Mouse (Mus musculus) midbrain, embryonic 16.5 days (tissue): ENCODE results near the gene Kif19a. TPM values are rescaled to one million over a fixed set of nuclear protein-coding genes. Genes with fewer than 3 reads are reported as not detected.

Experiments
- ATAC-seq: fragments of 200-750 bp; cut with Nextera tagmentation; 2 replicates; pipeline ENCODE4 v1.8.0; 2017; ENCODE audit warnings: moderate TSS enrichment
- H3K27ac ChIP-seq: fragments of 300-500 bp; sonication (generic); 2 replicates; pipeline ENCODE4 v1.5.1; 2014; ENCODE audit warnings: mild to moderate bottlenecking, low read length, mixed read lengths
- H3K27me3 ChIP-seq: fragments of 300-500 bp; sonication (generic); 2 replicates; pipeline ENCODE4 v1.6.1; 2014; ENCODE audit warnings: low read depth, low read length, mixed read lengths; ENCODE audit not compliant: control insufficient read depth, insufficient read depth
- H3K36me3 ChIP-seq: fragments of 300-500 bp; sonication (generic); 2 replicates; pipeline ENCODE4 v1.6.1; 2014; ENCODE audit warnings: mild to moderate bottlenecking, low read length, moderate library complexity, mixed read lengths; ENCODE audit not compliant: control insufficient read depth, insufficient read depth
- H3K4me1 ChIP-seq: fragments of 300-500 bp; sonication (generic); 2 replicates; pipeline ENCODE4 v1.6.1; 2014; ENCODE audit warnings: mild to moderate bottlenecking, low read length, mixed read lengths; ENCODE audit not compliant: control insufficient read depth, insufficient read depth
- H3K4me2 ChIP-seq: fragments of 300-500 bp; sonication (generic); 2 replicates; pipeline ENCODE4 v1.6.1; 2014; ENCODE audit warnings: mild to moderate bottlenecking, low read length, mixed read lengths
- H3K4me3 ChIP-seq: fragments of 300-500 bp; sonication (generic); 2 replicates; pipeline ENCODE4 v1.5.1; 2014; ENCODE audit warnings: low read depth, mild to moderate bottlenecking, low read length, moderate library complexity, mixed read lengths
- H3K9ac ChIP-seq: fragments of 300-500 bp; sonication (generic); 2 replicates; pipeline ENCODE4 v1.6.1; 2014; ENCODE audit warnings: low read depth, low read length, mixed read lengths
- H3K9me3 ChIP-seq: fragments of 300-500 bp; sonication (generic); replicated peaks from 2 replicates; pipeline ENCODE4 v1.6.1; 2014; ENCODE audit warnings: mild to moderate bottlenecking, low read length, mixed read lengths; ENCODE audit not compliant: control insufficient read depth, poor library complexity, severe bottlenecking
- WGBS: fragments of 180-500 bp; shearing (Covaris S2); extraction: QIAGEN DNeasy Blood & Tissue Kit; methylation state at CpG from one replicate; pipeline ENCODE4 v1.1.7; 2014; 5-methylcytosine and 5-hydroxymethylcytosine counted together
- polyA plus RNA-seq: library from polyadenylated mRNA; unstranded; fragments of >200 nt; fragmentation: Nextera tagmentation; extraction: Ambion mirVana; gene quantifications from 2 replicates; pipeline ENCODE4 v1.2.1, GENCODE M21; 2015

Gene Kif19a
- polyA plus RNA-seq, 1 experiment from 2014 or later, result 0.67 TPM

DNA sequence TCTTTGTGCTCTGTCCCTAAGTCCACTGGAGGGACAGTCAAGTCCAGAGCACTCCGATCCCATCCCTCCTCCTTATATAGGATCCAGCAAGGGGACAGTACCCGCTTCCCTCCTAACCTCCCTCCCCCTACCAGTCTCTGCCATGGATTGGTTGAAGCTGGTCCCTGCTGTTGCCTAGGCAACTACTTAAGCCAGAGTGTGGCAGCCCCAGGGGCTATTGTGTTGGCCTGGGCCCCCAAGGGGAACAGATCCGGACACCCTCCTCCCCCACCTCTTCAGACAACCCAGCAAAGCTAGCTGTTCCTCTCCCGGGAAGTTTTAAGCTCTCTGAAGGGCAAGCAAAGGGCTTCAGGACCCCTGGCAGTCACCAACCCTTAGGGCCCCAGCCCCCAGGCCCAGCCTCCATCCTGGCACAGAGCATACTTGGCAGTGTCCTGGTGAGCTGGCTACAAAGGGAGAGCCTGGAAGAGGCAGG lies 30.7 kb downstream of the Kif19a start, which contains the start of gene Btbd17:
TSS of gene Btbd17 (minus strand) at position 98 of the 475 bp plus-strand sequence.
- 2% methylated on average over 4 of the region's 4 CpGs for WGBS
- H3K4me3 ChIP-seq, result peak within 1 kb of the TSS; percentile 39
- no peaks in the 10 kb centered on the region for H3K9me3 ChIP-seq
- peak within 1 kb of the TSS; percentile 92 for H3K4me2 ChIP-seq
- peak within 1 kb of the TSS; percentile 65 for H3K9ac ChIP-seq
- peaks cover 41% of the 10 kb centered on the region for H3K4me1 ChIP-seq
- peak; percentile 82 for ATAC-seq
- H3K27me3 ChIP-seq, result no peaks in the 10 kb centered on the region
- no peaks in the 10 kb centered on the region for H3K36me3 ChIP-seq
- H3K27ac ChIP-seq, result peak within 1 kb of the TSS; percentile 91

DNA sequence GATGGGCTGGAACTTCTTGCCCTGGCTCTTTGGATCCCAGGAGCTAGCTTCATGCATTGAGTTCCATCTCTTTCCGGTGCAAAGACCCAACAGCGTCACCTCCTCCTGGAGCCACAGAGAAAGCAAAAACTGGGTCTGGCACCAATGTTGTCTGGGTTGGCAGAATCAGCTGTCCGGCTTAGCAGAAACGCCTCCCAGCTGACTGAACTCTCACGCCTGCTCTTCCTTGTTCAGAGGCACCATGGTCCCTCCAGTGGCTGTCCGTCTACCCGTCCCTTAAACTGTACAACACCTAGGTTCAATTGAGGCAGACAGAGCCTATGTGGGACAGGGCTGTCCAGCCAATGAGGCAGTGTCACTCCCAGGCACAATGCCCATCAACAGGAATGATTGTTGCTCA lies 32.0 kb downstream of the Kif19a start:
- Histone ChIP-seq H3K27ac (no peak overlapping the region), H3K36me3 (no peaks in the 10 kb centered on the region), H3K4me3 (no peak overlapping the region), H3K4me1 (peaks cover 38% of the 10 kb centered on the region), H3K4me2 (no peak overlapping the region), H3K9ac (no peak overlapping the region), H3K9me3 (no peaks in the 10 kb centered on the region), H3K27me3 (no peaks in the 10 kb centered on the region)
- WGBS, result 94% methylated on average over 7 of the region's 7 CpGs
- no peak for ATAC-seq

DNA sequence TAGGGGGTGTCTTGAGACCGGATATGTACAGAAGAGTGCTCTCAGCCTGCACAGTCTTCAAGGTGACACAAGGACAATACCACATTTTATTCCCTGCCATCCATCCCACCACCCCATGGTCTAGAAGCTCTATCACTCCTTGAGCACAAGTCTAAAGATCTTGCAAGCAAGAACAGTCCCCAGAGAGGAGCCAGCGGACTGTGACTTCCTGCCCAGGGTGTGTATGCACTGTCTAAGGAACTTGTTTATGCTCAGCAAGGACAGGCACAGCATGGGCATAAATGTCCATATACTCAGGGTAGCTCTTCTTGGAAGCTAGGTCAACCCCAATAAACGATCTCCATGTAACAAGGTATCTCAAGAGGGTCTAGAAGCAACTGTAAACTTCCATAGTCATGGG lies 32.8 kb downstream of the Kif19a start:
- H3K4me1 ChIP-seq, result peaks cover 36% of the 10 kb centered on the region
- H3K9ac ChIP-seq, result no peak overlapping the region
- no peak overlapping the region for H3K4me3 ChIP-seq
- H3K27ac ChIP-seq, result no peak overlapping the region
- WGBS, result 92% methylated on average over 3 of the region's 3 CpGs
- no peak overlapping the region for H3K4me2 ChIP-seq
- H3K9me3 ChIP-seq, result no peaks in the 10 kb centered on the region
- no peak for ATAC-seq
- no peaks in the 10 kb centered on the region for H3K27me3 ChIP-seq
- H3K36me3 ChIP-seq, result no peaks in the 10 kb centered on the region

DNA sequence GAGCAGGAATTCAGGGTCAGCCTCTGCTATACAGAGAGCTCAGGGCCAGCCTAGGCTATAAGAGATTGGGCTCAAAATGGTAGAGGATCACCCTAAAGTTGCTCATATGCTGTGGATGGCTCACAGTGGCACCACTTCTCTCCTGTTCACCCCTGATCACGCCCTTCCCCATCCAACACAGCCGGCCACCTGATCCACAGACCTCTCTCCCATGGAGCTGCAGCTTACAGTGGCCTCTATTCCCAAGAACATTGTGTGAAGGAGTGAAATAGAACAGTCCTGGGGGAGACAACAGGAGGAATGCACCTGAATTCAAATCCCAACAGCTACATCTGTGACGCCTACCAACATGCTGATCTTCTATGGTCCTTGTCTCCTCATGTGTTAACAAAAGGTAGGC lies 33.4 kb downstream of the Kif19a start, which contains the start of gene Gpr142:
TSS of gene Gpr142 (plus strand) at position 301 of the 400 bp plus-strand sequence.
- Histone ChIP-seq H3K4me3 (no peak within 1 kb of the TSS), H3K4me1 (peaks cover 31% of the 10 kb centered on the region), H3K4me2 (no peak within 1 kb of the TSS), H3K36me3 (no peaks in the 10 kb centered on the region), H3K9me3 (no peaks in the 10 kb centered on the region), H3K9ac (no peak within 1 kb of the TSS), H3K27ac (no peak within 1 kb of the TSS), H3K27me3 (no peaks in the 10 kb centered on the region)
- ATAC-seq, result no peak
- WGBS, result 97% methylated on average over 3 of the region's 3 CpGs

DNA sequence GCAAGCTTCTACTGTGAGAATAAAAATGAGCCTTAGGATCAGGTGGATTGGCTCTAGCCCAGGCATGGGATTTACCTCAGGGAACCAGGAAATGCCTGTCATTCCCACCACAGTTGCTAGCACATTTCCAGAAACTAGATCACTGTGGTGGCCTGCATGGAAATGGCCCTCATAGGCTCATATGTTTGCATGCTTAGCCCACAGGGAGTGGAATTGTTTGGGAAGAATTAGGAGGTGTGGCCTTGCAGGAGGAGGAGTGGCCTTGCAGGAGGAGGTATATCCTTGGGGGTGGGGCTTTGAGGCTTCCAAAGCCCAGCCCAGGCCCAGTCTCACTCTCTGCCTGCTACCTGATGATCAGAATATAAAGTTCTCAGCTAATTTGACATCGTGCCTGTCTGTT lies 36.7 kb downstream of the Kif19a start:
- Histone ChIP-seq H3K9me3 (no peaks in the 10 kb centered on the region), H3K4me3 (no peak overlapping the region), H3K4me2 (no peak overlapping the region), H3K36me3 (no peaks in the 10 kb centered on the region), H3K27ac (no peak overlapping the region), H3K27me3 (no peaks in the 10 kb centered on the region), H3K9ac (no peak overlapping the region), H3K4me1 (peaks cover 7% of the 10 kb centered on the region)
- no peak for ATAC-seq
- 95% methylated on average over 1 of the region's 1 CpGs for WGBS

DNA sequence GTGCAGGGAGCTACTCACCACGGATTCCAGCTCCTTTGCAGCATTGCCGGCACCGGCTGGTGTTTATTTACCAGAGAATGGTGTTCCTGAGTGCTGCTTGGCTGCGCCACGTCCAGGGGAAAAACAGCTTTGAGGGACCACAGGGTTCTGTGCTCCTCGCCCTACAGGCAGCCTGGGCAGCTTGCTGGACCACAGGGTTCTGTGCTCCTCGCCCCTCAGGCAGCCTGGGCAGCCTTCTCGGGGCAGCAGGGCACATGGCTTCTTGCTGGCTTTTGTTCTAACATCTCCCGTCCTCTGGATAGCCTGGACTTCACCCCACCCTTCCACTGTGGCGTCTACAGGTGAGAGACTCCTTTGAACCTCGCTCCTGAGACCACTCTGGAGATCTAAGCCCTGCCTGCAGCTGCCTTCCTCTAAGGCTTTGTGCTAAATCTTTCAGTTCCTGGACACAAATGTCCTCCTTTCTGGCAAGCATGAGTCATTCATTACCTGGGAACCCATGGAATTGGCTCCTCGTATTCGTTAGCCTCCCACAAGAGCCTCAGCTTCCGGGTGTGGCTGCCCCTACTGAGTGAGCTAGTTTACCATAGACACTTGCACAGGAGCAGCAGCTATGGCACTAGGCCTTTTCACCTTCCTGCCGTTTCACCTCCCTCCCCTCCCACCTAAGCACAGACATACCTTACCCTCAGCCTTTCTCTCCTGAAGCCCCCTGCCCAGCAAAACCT lies 37.5 kb downstream of the Kif19a start:
- 70% methylated on average over 15 of the region's 15 CpGs for WGBS
- ATAC-seq, result no peak
- no peak overlapping the region for H3K4me3 ChIP-seq
- no peaks in the 10 kb centered on the region for H3K36me3 ChIP-seq
- H3K4me2 ChIP-seq, result no peak overlapping the region
- H3K27me3 ChIP-seq, result no peaks in the 10 kb centered on the region
- H3K9me3 ChIP-seq, result no peaks in the 10 kb centered on the region
- peaks cover 7% of the 10 kb centered on the region for H3K4me1 ChIP-seq
- no peak overlapping the region for H3K27ac ChIP-seq
- 0 out of 2 replicates have a peak overlapping the region, but pooled peaks have one; percentile 3 for H3K9ac ChIP-seq

DNA sequence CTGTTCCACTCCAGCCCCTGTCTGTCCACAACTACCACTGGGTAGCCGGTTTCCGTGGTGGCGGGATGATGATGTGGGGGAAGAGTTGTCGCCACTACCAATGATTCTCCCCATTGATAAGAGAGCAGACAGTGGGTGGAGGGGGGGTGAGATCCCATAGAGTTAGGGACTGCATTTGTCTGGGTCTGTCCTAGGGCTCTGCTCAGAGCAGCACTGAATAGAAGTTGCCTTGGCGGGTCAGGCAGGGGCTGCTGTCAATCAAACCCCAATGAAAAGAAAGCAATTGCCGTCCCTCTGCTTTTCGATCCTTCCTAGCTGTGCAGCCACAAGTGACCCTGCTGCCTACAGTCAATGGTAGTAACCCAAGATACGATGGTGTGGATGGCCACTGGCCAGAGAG lies 38.8 kb downstream of the Kif19a start:
- Histone ChIP-seq H3K27ac (no peak overlapping the region), H3K36me3 (no peaks in the 10 kb centered on the region), H3K9ac (no peak overlapping the region), H3K4me1 (peaks cover 7% of the 10 kb centered on the region), H3K27me3 (no peaks in the 10 kb centered on the region), H3K4me3 (no peak overlapping the region), H3K9me3 (no peaks in the 10 kb centered on the region), H3K4me2 (no peak overlapping the region)
- ATAC-seq, result no peak
- WGBS, result 23% methylated on average over 8 of the region's 8 CpGs

DNA sequence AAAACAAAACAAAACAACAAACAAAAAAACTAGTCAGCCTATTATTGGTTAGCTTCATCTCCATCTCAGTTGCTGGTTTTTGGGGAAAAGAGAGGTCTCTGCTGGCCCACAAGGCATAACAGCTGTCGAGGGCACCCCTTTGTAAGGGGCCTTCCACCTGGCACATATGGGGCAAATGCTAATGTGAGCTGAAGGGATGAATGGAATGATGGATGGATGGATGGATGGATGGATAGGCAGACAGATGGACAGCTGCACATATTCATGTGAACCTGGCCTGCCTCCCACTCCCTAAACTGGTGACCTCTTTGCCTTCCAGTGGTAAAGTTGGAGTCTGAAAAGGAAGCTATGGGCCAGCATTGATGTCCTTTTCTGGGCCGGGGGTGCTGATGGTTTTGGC lies 41.8 kb downstream of the Kif19a start:
- ATAC-seq, result no peak

DNA sequence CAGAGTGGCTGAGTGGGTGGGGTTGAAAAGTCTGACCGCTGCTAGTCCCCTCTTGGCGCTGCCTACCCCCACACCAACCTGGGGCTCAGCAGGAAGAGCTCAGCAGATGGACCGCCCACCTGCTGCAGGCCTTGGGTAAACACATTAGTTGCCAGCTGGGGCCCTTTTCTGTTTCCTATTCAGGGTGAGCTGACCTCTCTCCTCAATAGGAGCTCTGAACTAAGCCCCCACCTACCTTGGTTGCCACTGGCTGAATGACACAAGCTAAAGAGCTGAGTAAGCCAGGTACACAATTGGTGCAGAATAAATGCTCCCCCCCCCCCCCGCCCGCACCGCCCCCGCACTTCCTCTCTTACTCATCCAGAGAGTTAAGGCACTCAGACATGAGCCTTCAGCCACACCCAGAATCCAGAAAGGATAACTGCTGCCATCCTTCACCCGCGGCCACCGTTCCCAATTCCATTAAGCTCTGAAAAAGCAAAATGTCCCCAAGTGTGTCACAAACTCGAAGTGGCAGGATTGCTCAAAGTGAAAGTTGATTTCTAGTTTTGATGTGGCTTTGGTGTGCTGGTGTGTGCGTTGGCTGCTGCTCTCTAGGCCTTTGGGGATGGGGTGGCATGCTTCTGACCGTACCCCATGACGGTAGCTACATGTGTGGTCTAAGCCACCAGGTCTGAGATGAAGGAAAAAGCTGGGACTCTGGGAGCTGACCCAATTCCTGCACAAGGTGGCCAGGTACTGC lies 42.7 kb downstream of the Kif19a start:
- ATAC-seq, result no peak
- 20% methylated on average over 14 of the region's 14 CpGs for WGBS
- Histone ChIP-seq H3K27me3 (no peaks in the 10 kb centered on the region), H3K27ac (no peak overlapping the region), H3K4me3 (no peak overlapping the region), H3K9ac (no peak overlapping the region), H3K36me3 (no peaks in the 10 kb centered on the region), H3K9me3 (no peaks in the 10 kb centered on the region), H3K4me2 (no peak overlapping the region), H3K4me1 (peaks cover 3% of the 10 kb centered on the region)

More for the DNA sequence above, 41.8 kb downstream of the Kif19a start:
- Histone ChIP-seq H3K27me3 (no peaks in the 10 kb centered on the region), H3K27ac (no peak overlapping the region), H3K4me2 (no peak overlapping the region), H3K4me3 (no peak overlapping the region), H3K9ac (no peak overlapping the region), H3K4me1 (peaks cover 7% of the 10 kb centered on the region), H3K36me3 (no peaks in the 10 kb centered on the region), H3K9me3 (no peaks in the 10 kb centered on the region)
- WGBS, result 59% methylated on average over 2 of the region's 2 CpGs
